Mouse (Mus musculus) liver, postnatal 0 days (tissue): ENCODE measurements around the gene Rtcb.

ENCODE experiments used
- CTCF ChIP-seq: sonication (generic); IDR thresholded peaks from 2 replicates; pipeline ENCODE4 v1.5.1; 2016; ENCODE audit warnings: antibody characterized with exemption, low read depth
- EP300 ChIP-seq: IDR thresholded peaks from 2 replicates; pipeline ENCODE4 v1.6.1; 2016; ENCODE audit warnings: antibody characterized with exemption, low read depth, mild to moderate bottlenecking

DNA sequence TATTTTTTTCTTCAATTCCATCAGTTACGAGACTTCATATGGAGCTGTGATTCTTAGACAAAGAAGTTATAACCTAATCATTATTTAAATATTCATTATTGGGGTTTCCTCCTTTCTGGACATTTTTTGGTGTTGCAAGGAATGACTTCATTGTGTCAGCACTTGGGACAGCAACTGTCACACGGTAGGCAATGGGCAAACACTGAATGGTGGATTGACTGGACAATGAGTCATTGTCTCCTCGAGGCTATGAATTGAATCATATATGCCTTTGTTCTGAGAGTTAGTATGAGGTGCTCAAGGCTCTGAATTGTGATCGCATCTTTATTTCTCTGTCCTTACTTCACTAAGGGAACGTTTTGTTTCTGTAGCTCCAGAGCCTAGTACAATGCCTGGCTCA lies 48.8 kb upstream of the Rtcb start:
- TF ChIP-seq CTCF (no peak), EP300 (no peak)
